Mouse (Mus musculus) inflammation-experienced regulatory T-cells, adult 16 weeks (primary cell): Measurements from ENCODE around the gene Ano2. TPM values are rescaled to one million over a fixed set of nuclear protein-coding genes. Genes with fewer than 3 reads are reported as not detected.

Experiments used
- polyA plus RNA-seq: library from polyadenylated mRNA; unstranded; fragments of 100-300 nt; shearing (Covaris generic); gene quantifications from one replicate; pipeline ENCODE4 v1.2.1, GENCODE M21; 2017

Ano2 gene
- not detected for polyA plus RNA-seq

GRCm38 (mm10) chr6:125690057-125690703 is at the start of gene Ano2:
Ano2 (plus strand) TSS chr6:125690419.

Other genes starting within 250 kb of the Ano2 start
- 144 TPM for gene Cd9, start 195.6 kb upstream of the Ano2 start, polyA plus RNA-seq
- gene Vwf, start 143.6 kb upstream of the Ano2 start, polyA plus RNA-seq, result 0.09 TPM